Mouse (Mus musculus): ENCODE data around the gene Ush2a.

The Ush2a gene

DNA sequence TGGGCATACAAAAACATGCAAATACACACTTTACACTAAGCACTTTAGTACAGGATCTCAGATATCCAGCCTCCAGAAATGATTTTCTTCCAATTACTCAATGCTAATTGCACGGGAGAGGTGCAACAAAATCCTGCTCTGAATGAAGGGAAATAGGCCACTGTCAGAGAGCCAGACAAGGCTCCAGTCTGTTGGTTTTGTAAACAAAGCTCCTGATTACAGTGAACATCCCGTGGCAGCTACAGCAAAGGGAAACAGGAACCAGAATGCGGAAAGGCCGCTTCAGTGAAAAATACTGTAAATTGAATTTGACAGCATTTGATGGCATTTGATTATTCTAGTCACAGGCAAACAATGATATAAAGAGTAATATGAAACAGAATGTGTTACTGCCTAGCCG, 604.1 kb downstream of the Ush2a start:
- in situ Hi-C loops (cut with MboI, MseI): no loop called here

DNA sequence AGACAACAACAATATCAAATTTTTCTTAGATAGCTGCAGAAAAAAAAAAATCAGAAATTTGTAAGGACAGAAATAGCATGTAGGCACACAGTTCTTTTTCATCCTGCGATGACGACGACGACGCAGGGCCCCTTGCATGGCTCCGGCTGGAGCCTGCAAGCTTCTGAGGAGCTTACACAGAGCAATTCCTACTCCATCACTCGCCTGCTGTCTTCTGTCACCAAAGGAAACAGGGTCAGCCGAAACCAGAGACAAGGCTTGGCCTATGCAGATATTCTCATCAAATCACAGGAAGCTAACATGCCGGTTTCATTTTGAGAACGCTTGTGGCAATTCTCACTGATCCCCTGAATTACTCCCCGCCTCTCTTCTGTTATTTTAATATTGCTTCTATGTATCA, 604.7 kb downstream of the Ush2a start:
- in situ Hi-C loops (cut with MboI, MseI): no loop called here

DNA sequence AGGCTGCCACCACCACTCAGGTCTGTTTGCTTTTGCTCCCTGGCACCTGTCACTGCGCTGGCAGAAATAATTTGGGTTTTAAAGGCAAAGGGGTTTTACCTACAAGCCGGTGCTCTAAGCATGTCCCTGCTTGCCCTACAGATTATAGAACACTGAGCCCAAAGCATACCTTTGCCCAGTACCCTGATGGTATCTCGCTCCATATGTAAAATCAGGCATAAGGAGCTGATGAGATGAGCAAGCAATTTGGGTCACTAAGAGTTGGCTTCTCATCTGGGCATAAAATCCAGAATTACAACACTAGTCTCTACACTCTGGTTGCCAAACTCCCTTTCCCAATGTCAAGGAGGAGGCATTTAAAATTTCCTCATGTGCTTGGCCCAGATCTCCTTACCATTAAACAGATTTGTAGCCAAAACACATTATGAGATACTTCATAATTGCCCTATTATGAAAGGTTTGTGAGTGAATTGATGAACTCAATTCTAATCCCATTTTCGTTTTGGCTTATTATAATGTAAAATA, 616.8 kb downstream of the Ush2a start:
- in situ Hi-C loops (cut with MboI, MseI): no loop called here

DNA sequence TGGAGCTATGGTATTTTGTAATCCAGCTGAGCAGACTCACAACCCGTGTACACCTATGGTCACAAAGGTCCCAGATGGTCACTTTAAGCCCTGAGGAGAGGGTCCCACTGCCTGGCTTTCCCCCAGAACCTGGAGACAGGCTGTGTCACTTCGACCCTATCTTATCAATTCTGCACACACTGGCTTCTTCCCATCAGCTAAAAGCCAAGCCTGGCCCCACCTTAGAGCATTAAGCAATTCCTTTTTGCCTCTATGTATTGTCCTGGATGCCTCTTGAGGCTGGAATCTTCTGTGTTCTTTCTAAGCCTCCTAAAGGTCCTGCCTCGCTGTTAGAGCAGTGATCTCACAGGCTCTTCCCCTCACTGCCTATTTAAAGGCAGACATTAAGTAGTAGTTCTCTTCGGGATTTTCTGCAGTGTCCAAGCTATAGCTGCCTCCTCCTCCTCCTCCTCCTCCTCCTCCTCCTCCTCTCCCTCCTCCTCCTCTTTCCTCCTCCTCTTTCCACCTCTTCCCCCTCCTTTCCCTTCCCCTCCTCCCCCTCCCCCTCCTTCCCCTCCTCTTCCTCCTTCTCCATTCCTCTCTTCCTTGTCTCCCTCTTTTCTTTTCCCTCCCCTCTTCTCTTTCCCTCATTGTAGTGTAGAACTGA, 635.2 kb downstream of the Ush2a start:
- in situ Hi-C loops (cut with MboI, MseI): no loop called here

DNA sequence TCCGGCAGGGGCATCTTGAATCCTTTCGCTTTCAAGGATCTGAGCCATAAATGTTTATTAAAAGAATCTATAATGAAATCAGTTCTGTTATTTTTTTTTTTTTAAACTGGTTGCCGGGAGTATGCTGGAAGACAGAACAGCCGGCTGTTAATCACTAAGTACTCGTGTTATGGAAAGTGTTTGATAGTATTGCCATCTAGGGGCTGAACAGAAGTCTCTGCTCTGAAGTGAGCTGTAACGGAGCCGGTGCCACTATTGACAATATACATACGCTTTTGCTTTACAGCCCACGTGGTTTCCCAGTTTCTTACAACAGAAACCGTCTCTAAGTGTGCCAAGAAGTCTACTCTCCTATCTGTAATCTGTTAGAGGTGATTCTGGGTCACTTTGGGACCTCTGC, 642.3 kb downstream of the Ush2a start:
- in situ Hi-C loops (cut with MboI, MseI): no loop called here

DNA sequence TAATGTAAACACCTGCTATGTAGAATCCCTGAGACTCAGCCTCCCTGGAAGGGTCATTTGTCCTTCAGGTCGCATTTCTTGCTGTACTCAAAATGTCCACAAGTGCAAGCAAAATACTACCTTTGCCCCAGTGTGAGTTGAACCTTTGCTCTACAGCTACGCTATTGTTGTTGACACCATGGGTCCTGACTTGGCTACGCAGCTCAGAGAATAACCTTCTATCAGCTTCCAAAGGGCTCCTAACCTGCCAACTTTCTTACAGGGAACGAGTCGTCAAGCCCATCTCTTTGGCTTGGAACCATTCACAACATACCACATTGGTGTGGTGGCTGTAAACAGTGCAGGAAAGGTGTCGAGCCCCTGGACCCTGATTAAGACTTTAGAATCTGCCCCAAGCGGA, 644.4 kb downstream of the Ush2a start:
- in situ Hi-C loops (cut with MboI, MseI): no loop called here

DNA sequence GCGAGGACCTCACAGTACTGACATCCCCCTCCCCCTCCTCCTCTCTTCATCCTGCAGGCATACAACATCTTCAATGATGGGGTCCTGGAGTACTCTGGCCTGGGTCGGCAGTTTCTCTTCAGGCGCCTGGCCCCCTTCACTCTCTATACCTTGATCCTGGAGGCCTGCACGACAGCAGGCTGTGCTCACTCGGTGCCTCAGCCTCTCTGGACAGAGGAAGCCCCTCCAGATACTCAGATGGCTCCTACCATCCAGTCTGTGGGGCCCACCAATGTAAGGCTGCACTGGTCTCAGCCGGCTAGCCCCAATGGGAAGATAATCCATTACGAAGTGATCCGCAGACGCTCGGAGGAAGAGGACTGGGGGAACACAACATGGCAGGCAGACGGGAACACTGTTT, 648.8 kb downstream of the Ush2a start:
- in situ Hi-C loops (cut with MboI, MseI): loop anchor here (10.0 kb wide), 1 partner anchor 396 kb away; no protein-coding TSS in a partner anchor

DNA sequence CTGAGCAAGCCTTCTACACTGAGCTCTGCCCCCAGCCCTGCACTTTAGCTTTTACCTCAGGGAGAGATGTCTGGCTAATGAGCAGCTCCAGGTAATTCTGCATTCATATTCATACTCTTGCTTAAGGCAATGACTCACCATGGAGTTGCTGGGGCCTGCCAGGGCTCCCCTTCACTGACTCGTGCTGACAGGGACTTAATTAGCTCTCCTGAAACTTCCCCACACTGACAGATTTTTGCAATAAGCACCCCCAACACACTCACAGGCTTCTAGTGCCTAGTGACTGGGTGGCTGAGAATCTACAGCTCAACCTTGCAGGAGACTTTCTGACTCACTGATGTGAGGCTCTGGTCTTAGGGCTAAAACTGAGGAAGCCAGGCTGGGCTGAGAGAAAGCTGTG, 658.1 kb downstream of the Ush2a start:
- in situ Hi-C loops (cut with MboI, MseI): loop anchor here (10.0 kb wide), 1 partner anchor 405 kb away; no protein-coding TSS in a partner anchor

DNA sequence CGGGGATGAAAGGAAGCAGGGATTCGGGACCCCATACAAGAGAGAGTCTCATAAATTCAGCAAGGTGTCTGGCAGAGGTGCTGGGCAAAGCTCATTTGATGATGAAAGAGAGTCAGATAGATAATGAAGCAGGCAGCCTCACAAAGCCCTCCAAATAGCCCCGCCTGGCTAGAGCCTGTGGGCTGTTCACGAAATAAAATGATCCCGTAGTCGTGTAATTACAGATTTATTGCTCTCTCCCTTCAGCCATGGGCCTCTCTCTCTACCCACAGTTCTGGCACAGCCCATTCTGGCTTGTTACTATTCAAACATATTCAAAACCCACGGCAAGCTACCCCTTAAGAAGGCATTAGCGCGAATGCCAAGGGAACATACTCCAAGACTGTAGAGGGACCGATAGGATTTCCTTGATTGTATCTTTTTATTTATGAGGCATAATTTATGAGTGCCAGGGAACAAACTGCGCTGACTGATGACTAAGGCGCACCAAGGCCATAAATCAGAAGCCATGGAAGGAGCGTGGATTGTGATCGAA, 675.5 kb downstream of the Ush2a start:
- in situ Hi-C loops (cut with MboI, MseI): no loop called here

DNA sequence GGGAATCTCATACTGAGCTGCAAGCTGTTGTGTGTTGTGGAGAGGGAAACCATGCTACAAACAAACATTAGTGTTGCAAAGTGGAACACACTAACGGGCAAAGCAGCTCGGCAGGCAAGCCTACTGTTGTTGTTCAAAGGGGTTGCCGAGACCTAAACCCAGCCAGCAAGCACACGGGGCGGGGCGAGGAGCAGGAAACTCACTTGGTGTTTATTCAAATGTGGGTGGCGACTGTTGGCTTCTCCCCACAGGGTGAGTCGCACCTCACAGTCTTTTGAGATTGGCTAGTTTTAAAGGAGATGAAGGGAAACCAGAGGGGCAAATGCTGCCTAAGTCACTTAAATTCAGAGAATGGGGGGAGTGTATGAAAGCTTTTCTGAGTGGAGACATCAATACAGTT, 683.5 kb downstream of the Ush2a start:
- in situ Hi-C loops (cut with MboI, MseI): no loop called here

DNA sequence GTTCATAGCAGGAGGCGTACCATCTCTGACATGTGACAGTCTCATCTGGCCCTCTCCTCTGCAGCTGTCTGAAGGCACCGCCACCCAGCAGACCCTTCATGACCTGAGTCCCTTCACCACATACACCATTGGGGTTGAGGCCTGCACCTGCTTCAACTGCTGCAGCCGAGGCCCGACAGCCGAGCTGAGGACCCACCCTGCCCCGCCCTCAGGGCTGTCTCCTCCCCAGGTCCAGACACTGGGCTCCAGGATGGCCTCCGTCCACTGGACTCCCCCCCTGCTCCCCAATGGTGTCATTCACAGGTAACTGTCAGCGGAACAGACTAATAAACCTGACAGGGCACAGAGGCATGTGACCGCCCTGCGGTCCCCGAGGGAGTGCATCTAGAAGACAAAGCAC, 685.0 kb downstream of the Ush2a start:
- in situ Hi-C loops (cut with MboI, MseI): no loop called here

DNA sequence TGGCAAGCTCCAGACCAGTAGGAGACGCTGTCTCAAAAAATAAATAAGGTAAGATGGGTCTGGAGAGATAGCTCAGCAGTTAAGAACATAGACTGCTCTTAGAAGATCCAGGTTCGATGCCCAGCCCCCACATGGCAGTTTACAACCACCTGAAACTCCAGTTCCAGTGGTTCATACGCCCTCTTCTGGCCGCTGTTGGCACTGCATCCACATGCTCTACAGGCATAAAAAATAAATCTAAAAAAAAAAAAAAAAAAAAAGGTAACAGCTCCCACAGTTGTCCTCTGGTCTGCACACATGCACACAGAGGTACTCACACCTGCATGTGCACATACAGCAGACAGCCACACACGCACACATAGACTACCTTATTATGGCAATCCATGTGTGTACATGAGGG, 686.0 kb downstream of the Ush2a start:
- in situ Hi-C loops (cut with MboI, MseI): no loop called here

DNA sequence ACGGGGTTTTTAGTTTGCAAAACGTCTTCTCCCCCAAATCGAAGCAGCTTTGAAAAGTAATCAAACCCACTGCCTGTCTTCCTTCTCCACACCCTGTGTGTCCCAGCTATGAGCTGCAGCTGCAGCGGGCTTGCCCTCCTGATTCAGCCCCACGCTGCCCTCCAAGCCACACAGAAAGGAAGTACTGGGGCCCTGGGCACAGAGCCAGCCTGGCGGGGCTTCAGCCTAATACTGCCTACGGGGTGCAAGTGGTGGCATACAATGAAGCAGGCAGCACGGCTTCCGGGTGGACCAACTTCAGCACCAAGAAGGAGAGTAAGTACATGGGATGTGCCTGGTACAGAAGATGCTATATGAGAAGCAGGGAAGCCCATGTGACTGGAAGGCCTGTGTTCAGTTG, 686.5 kb downstream of the Ush2a start:
- in situ Hi-C loops (cut with MboI, MseI): no loop called here

DNA sequence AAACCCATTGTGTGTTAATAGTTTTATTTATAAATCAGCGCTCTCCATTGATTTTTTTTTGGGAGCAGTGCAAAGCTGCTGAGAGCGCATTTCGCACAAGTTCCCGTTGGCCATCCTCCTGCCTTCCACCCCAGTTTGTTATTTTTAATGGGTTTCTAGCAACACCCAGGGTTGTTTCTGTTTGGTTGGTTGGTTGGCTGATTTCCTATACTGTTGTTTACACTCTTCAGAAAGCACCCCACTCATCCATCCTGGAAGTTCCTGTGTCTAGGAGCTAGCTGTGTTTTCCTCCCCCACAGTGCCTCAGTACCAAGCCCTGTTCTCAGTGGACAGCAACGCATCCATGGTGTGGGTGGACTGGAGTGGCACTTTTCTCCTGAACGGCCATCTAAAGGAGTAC, 689.3 kb downstream of the Ush2a start:
- in situ Hi-C loops (cut with MboI, MseI): no loop called here

DNA sequence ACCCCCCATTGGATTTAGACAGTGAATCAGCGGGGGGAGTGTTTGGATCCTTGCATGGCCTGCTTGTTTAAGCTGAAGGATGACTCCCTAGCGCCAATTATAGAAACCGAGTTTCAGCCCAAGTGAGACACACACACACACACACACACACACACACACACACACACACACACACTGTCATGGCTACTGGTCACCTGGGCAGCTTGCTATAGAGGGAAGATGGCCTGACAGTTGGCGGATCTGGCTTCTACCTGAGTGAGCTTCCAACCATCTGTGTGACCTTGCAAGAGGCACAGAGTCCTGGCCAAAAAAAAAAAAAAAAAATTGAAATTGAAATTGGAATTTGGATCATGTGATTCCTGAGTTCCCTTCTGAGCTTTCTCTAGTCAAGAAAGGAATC, 690.7 kb downstream of the Ush2a start:
- in situ Hi-C loops (cut with MboI, MseI): no loop called here

DNA sequence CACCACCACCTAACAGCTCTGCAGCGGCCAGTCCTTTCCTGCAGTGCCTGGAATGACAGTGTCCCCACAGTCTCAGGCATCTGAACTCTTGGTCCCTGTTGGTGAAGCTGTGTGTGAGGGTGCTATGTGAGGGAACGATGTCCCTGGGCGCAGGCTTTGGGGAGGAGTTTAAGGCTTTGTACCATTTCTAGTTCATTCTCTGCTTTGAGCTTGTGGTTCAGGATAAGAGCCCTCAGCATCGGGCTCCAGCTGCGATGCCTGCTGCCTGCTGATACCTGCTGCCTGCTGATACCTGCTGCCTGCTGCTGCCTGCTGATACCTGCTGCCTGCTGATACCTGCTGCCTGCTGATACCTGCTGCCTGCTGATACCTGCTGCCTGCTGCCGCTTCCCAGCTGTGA, 711.3 kb downstream of the Ush2a start:
- in situ Hi-C loops (cut with MboI, MseI): no loop called here

DNA sequence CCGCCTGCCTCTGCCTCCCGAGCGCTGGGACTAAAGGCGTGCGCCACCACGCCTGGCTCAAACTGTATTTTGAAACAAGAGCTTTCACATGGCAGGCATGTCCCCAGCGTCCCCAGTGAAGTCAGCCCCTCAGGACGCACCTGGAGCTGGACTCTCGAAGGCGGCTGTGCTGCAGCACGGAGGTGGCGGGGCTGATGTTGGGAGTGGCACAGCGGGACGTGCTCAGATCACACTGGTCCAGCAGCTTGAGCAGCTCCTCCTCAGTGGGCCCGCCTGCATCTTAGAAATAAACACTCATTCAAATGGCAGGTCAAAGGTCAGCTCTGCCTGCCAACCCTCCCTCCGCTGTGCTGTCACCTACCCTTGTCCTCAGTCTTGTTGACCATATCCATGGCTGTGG, 712.1 kb downstream of the Ush2a start:
- in situ Hi-C loops (cut with MboI, MseI): no loop called here

DNA sequence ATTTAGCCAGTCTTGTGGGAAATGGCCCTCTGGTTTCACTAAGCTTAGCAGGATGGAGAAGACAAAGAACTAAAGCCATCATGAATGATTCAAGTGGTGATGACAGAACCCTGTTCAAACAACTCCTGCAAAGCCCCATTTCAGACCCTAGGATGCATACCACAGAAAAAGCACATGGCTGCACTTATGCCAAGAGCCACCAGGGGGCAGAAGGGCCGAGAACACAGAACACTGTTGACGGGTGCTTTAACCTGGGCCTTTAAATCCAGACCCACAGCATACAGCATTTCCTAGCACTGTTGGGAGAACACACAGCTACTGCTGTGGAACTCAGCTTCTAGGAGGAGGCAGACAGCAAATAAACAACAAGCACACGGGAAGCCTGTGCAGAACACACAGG, 718.2 kb downstream of the Ush2a start:
- in situ Hi-C loops (cut with MboI, MseI): no loop called here

DNA sequence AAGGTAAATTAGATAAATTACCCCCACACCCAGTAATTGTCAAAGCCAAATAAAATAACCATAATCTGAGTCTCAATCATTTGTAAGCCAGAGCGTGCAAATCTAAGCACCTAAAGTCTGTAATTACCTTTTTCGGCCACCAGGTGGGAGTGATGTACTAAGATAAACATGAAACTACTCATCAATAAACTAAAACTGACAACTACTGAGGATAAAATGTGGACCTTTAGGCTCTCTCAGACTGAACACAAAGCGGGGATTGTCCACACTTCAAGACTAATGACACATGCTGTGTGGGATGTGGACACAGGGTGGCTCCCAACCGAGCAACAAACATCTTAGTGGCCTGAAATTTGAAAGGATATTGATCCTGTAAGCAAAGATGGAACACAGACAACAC, 731.4 kb downstream of the Ush2a start:
- in situ Hi-C loops (cut with MboI, MseI): no loop called here

DNA sequence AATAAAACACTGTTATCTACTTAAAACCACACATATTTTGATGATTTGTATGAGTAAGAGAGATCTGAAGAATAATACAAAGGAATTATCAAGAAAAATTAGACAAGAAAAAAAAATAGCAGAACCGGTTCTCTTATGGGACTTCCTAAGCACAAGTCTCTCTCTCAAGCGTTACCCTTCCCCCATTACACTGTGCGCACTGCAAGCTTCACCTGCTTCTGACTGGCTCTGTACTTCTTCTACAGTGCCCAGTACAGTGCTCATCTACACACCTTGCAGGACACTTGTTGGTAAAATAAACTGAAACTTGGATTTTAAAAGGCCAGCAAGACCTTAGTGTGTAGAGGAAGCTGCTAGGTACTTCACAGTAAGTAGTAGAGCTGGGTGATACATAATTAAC, 736.1 kb downstream of the Ush2a start:
- in situ Hi-C loops (cut with MboI, MseI): no loop called here

DNA sequence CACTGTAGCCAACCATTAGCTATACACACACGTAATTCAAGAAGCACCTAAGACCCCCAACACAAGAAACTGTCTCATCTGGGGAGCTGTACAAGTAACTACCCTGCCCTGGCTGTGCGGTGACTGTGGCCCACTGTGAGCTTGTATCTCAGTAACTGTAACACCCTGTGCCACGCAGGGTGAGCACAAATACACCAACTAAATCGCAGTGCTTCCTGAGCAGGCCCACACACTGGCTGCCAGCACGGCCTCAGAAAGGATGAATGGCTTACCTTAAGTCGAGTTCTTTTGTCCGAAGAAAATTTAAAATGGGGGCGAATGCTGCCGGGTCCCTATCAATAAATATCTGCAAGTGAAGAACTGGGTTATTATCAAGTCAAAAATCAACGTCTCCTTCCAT, 738.2 kb downstream of the Ush2a start:
- in situ Hi-C loops (cut with MboI, MseI): loop anchor here (25.0 kb wide), 2 partner anchors 937 to 1788 kb away; partner anchors contain the start of genes Gpatch2 and Spata17

DNA sequence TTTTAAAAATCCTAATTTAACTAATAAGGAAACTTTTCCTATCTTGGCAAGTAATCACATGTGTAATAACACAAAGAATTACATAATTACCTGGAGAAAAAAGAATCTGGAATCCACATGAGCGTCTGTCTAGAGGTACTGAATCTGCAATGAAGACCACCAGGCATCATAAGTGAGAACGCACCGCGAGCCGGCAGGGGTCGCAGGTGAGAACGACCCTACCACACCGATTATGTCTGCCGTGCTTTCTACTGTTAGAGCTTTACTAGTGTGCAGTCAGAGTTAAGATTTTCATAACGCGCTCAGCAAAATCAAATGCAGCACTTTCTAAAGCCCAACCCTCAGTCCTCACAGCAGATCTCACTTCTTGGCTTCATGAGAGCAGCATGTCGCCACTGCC, 740.0 kb downstream of the Ush2a start:
- in situ Hi-C loops (cut with MboI, MseI): loop anchor here (25.0 kb wide), 2 partner anchors 935 to 1790 kb away; partner anchors contain the start of genes Gpatch2 and Spata17

DNA sequence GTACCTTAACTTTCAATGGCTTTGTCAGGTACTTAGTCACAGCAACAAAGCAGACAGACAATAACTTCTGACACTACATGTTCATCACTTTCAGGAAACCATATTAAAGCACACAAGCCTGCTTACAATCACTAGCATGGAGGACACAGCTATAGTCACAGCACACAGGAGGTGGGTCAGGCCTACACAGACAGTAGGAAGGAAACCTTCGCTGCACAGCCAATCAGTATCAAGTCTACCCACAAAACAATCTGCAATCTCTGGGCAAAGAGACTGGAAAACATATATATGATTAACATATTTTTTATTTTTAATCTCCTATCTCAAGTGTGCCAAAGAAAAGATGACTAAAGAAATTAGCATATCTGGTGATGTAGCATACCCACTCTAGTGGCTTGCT, 743.0 kb downstream of the Ush2a start:
- in situ Hi-C loops (cut with MboI, MseI): loop anchor here (25.0 kb wide), 2 partner anchors 933 to 1792 kb away; partner anchors contain the start of genes Gpatch2 and Spata17

Measured in T-helper 1 cell (primary cell).